Mouse (Mus musculus) cerebellum, postnatal 14 days (tissue): ENCODE results near the gene B3gnt9.
"Not testable (repeated sequence)": the region's sequence is repeated elsewhere in the genome, so short reads cannot be mapped to it uniquely, and the experiment has no call there.

Experiments used
- DNase-seq, 2 experiments: peaks; one replicate each; pipeline ENCODE4 v3.0.0; 2021; ENCODE audit warnings: mixed read lengths in 2 of 2

B3gnt9 gene

DNA sequence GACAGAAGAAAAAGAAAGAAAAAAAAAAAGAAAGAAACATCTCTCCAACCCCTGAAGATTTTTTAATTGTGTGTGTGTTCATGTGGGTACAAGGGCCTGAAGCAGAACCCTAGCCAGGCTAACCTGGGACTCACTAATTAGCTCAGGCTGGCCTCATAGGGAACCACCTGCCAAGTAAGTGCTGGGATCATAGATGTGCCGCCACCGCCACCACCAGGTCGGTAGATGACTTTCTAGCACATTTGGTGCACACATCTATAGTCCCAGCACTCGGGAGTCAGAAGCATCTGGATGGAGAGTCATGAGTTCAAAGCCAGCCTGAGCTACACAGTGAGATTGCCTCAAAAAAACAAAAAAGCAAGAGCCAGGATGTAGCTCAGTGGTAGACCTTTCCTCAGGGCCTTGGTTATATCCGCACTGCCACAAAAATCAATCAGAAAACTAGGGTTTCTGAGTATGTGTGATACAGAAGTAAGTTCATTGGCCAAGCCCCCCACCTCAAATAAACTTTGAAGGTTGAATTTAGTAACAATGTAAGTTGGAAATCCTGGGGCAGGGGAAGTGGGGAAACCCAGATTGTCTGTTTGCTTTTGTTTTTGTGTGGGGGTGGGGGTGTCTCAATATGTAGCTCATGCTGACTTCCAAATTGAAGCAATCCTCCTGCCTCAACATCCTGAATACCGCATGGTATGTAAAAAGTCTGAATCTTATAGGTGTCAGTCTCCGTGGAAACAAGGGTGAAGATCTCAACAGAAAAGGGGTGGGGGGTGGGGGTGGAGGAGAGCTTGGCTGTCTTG is 2.6 kb upstream of the B3gnt9 start:
- DNase-seq: no peak

DNA sequence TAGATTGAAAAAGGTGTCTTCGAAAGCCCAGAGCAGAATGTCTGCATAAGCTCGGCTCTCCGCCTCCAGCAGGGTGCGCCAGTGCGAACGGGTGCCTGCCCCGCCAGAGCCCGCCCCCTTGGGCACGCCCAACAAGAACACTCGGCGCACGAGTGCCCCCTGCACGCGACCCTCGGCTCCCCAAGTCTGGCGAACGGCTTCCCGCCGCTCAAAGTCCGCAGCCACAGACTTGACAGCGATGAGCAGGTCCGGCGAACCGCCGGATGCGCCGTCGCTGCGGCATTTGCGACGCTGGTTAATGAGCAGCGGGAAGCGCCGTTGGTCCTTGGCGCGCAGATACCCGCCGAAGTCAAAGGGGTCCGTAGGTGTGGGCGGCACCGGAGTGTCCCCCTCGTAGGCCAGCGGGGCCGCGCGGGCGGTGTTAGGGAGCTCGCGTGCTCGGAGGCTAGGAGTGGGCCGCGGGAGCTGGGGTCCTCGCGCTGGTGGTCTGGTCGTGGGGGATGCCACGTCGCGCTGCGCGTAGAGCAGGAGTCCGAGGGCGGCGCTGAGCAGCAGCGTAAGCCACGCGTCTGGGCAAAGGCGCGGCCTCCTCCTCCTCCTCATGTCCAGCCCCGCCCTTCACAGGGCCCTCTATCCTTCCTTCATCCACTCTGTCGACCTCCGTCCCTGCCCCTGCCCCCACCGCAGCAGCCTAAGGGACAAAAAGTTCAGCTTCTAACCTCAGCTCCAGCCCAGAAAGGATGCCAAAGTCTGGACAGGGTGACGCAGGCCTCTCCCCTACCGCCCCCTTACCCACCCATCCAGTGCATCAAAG is 594 bp downstream of the B3gnt9 start:
- peak; percentile 91 to 95 for DNase-seq

DNA sequence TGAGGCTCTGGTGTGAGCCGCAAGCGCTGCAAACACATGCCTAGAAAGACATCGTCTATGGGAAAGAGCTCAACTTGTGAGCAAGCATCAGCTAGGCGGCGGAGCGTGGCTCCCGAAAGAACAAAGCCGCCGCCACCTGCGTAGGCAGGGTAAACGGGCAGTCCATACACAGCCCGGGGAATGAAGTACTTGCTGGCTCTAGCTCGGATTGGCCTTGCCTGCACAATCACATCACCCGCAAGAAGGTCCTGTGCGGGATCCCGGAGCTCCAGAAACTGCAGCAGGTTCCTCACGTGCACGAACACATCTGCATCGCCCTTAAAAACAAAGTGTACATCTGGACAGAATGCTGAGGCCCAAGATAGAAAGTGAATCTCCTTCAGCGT is 1.2 kb downstream of the B3gnt9 start:
- no peak for DNase-seq

DNA sequence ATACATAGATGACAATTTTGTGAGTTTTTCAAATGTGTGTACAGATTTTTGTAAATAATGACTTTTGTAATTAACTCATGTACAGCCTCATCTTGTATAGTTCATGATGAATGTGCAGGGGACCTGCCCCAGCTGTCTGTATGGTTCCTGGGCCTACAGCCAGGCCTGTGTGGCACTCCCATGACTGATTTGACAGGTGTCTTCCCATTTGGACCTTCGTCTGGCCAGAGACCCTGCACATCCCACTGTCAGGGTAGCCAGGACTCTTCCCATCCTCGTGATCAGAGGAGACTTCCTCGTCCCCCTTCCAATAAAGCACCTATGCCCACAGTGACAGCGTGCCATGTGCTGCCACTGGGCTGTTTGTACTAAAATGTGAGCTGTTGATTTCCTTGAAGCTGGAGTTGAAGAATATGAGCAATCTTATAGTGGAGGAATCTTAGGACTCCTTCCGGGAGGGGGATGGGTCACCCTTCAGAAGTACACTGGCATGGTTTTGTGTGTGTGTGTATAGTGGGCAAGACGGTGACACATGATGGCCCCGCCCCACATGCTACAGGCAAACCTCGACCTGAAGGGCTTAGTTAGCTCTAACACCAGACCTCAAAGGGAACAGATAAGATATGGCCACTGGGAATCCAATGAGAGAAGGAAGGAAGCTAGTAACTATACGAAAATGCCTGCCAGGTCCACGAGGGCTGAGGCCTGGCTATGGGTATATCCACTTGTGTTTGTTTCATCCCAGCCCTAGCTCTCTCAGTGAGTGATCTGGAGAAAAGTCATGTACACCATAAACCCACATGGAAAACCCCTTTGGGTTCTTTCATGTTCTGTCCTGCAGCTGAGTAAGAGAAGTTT is 2.0 kb downstream of the B3gnt9 start:
- no peak for DNase-seq

DNA sequence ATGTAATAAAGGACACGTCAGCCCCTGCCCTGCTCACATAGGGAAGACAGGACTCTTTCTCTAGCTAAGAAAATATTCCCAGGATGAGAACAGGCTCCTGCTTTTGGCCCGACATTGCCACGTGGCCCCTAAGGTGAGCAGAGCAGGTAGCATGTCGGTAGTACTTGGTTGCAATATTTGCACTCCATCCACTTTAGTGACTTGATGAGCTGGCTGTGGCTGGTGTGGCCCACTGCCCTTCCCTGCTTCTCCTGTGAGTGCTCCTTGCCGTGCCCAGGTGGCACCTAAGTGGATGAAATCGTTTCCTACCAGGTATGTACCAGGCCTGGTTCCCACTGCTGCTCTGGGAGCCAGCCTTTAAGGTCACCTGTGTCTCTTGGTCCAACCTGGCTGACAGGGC is 3.0 kb downstream of the B3gnt9 start:
- no peak for DNase-seq

DNA sequence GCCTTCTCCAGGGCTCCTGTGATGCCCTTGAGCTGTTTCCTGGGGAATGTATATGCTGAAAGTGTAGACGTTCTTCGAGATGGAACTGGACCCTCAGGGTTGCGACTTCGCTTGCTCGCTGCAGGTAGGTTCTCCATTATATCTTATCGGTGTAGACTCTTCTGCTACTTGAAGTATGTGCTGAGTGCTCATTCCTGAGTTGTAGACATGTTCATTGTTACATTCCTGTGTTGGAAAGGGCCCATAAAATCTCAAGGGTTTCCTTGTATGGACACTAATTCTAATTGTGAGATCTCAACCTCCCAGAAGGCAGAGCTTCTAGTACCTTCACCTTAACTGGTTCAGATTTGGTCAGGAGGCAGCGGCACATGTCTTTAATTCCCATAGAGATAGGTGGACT is 13.9 kb downstream of the B3gnt9 start:
- DNase-seq: no peak

DNA sequence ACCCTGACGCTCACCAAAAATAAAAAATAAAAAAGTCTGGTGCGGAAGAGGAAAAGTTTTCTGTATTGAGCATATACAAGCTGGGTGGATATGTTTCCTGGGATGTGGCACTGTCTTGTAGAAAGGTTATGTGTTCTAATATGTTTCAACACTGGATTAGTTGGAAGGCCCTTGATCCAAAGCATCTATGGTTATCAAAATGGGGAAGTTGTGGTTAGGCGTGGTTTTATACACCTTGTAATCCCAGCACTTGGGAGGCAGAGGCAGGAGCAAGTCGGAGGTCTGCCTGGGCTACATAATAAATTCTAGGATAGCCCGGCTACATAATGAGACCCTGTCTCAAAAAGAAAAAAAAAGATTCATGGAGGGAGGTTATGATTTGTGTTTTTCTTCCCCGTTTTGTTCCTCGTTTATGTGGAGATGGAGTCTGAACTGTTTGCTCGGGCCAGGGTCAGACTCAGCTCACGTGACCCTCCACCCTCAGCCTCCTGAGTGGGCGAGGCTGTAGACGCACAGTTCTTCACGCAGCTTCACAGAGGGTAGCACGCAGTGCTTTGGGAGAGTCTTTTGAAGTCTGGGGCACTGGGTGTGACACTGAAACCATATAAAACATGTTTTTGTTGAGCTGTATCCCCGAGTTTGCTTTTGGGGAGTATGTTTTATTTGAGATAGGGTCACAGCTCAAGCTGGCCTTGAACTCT is 17.4 kb downstream of the B3gnt9 start:
- DNase-seq: no peak

DNA sequence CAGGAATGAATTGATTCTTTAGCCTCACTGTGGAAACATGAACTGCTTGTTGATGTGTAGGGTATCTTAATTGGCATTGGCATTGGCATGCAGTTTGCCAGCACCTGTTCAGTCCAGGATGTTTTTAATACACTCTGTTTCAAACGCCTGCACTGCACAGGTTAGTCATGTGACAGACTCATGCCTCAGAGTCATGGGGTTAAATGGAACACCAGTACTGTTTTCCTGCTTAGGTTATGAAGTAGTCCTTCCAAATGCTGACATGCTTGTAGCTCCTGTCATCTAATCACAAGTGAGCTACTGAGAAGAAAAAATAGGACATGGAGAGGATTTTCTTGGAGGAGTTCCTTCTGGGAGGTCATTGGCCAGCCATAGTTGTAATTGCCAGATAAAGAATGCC is 19.7 kb downstream of the B3gnt9 start:
- DNase-seq: no peak

DNA sequence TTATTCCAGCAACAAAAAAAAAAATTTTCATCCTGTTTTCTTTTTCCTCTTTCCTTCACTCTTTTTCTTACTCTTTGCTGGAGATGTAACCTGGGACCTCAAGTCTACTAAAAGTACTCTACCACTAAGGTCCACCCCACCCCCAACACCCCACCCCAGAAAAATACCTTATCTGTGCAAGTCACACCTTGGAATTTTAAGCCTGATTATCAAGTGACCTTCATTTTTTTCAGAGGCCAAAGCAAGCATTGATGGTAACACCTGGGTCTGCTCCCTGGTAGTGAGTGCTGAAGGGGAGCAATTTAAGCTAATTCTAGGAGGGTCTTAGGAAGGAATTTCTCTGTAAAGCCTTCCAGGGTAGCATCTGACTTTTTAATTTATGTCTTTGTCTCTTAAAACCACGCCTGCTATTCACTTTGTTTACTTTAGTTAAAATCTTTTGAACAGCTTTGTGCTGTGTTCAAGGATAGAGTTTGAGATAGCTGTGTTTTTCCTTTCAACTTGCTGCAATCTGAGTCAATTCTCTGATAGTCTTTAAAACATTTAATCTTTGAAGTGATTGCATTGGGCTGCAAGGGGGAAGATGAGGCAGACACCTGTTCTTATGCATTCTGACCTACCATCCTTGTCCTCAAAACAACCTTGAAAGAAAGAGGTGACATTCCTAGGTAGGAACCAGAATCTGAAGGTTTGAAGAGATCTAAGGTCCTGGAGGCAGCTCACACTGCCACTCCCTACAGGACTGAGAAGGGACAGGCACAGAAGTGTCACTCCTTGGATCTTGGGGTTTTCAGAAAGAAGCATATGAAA is 21.6 kb downstream of the B3gnt9 start:
- DNase-seq: no peak

DNA sequence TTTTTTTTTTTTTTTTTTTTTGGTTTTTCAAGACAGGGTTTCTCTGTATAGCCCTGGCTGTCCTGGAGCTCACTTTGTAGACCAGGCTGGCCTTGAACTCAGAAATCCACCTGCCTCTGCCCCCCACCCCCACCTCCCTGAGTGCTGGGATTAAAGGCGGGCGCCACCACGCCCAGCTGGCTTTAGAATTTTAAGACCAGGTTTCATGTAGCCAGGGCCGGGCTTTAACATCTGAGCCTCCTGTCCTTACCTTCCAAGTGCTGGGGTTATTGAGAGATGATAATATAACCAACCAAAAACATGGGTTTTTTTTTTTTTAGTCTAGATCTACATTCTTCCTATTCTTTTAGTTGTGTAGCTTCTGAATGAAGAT is 22.6 kb downstream of the B3gnt9 start:
- not testable (repeated sequence) for DNase-seq

DNA sequence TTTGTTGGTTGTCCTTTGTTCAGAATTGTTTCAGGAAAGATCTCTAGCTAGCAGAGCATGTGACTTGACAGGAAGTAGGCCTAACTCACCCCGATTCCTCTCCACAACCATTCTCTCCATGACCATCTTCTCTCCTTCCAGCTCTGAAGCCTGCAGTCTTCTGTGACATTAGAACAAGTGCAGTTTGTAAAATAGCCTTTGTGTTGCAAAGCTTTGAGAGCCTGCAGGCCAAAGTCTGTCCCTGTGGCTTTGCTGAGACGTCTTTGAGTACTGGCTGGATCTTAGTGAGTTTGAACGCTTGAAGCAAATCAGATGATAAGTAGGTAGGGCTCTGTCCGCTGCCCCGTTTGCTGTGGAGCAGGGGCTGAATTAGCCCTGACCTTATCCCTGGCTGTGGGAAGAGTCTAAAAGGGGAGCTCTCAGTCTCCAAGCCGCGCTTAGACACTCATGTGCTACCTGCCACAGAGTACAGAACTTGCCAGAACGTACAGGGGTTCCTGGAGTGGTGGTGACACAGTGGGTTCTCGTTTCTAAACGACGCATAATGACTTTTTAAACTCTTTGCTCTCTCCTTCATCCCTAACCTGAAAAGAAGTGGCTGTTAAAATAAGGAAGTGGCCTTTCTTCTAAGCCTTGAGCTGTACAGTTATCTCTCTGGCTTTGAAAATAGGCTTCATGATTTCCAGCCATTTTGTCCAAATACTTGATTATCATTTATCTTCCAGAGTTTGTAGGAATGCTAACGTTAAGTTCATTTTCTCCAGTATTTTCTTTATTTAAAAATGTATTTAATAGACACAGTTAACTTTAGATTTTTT is 23.2 kb downstream of the B3gnt9 start:
- DNase-seq: no peak

DNA sequence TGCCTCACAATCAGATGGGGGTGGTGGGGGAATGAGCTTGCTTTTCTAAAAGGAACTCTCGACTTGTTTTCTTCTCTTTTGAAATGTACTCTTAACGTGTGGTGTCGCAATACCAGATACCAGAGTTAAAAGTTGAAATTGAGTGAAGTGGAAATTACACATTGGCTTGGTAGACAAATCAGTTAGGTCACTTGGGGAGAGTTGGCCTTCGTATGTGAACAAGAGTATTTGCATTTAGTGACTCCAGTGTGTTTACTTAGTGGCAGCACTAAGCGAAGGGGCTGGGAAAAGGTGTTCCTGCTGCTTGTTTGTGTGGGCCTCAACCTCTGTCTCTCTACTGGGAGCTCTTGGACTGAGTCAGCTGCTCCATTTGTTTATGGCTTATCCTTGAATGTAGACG is 29.0 kb downstream of the B3gnt9 start:
- no peak for DNase-seq

DNA sequence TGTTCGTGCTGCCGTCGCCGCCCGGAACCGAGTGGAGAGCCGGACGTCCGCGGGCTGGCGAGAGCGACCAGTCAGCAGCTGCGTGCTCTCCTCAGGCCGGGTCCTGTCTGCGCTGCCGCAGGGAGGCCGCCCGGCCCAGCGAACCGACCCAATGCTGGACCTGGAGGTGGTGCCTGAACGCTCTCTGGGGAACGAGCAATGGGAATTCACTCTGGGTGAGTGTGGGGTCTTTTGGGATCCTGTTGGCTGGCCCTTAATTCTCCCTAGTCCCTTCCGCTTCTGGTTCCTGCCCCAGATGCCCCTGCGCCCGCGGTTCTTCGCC is 29.7 kb downstream of the B3gnt9 start:
- DNase-seq: no peak

DNA sequence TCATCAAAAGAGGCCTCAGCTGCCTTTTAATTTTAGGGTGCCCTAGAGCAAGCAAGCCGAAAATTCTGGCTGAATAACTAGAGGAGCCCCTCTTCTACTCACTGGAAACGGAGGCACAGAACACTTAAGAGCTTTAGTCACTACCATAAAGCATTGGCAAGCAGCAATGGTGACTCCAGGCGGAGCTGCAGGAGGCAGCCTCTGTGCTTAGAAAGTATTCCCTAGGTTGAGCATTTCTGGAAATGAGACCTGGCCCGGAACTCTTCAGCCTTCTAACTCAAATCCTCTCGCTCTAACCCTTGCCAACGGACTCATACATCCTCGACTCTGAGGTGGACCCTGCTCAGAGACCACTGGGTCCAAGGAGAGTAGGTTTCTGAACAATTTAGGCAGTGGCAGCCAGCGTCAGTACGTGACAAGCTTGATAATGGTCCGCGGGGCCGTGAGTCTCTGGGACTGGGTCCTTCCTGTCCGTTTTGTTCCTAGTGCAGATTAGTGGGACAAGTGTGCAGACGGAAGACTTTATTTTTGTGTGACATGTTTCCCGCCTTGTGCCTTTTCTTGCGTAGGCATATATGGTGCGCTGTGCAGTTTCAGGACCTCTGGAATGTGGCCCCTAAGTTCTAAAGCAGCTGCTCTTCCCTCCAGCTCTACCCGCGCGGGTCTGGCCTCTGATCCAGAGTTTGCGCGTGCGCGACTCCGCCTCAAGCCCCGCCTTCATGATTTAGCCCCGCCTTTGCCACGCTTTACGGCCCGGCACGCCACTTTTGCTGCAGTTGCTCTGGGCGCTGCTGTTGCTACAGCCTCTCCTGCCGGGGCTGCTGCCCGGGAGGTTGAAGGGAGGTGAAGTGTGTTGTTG is 30.3 kb downstream of the B3gnt9 start, which contains the start of gene D230025D16Rik:
D230025D16Rik (plus strand) TSS at position 733 of the 859 bp plus-strand sequence.
- peak; percentile 95 to 97 for DNase-seq

DNA sequence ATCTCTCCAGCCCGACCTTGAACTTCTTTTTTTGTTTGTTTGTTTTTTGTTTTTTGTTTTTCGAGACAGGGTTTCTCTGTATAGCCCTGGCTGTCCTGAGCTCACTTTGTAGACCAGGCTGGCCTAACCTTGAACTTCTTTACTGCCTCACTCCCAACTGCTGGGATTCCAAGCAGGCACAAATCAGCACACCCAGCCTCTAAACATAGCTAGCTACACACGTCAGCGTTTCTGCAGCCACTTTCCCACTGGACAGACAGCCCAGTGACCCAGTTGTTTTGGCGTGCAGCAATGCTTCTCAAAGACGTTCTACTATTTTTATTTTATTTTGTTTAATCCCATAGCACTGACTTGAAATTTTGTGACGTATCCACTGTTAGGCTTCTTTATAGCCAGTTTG is 31.1 kb downstream of the B3gnt9 start:
- DNase-seq: no peak

DNA sequence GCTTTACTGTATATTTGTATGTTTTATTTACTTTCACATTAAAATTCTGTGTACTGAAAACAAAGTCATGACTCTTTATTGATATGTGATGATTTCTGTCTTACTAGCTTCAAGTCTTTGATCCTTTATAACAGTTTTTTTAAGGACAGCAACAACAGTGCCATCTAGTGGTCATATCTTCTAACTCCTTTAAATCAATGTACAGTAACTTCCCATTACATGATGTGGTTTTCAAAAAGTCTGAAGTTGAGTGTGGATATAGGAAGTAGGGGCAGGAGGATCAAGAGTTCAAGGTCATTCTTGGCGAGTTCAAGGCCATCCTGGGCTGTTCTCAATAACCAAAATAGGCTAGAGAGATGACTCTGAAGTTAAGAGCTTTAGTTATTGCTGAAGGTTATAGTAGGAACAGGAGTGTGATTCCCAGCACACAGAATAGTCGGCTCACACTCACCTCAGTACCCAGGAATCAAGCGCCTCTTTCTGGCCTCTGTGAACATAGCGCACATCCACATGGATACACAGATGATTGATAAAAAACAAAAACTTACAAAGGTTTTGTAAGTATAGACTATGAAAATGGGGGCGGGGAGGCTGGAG is 36.9 kb downstream of the B3gnt9 start:
- peak in 1 of 2 experiments; percentile 60 for DNase-seq

DNA sequence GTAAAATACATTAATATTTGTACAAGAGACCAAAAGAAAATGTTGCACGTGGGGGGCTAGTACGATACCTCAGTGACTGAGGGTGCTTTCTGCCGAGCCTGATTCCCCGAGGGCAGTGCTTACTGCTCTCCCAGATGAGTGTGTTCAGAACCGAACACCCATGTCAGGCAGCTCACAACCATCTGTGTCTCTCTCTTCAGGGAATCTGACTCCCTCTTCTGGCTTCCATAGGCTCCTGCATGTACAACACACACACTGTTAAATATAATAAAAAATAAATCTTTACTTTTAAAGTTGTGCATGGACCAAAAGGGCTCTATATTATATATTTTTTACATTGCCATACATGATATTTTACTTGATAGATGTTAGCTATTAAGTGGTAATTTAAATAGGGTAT is 40.8 kb downstream of the B3gnt9 start:
- no peak for DNase-seq

DNA sequence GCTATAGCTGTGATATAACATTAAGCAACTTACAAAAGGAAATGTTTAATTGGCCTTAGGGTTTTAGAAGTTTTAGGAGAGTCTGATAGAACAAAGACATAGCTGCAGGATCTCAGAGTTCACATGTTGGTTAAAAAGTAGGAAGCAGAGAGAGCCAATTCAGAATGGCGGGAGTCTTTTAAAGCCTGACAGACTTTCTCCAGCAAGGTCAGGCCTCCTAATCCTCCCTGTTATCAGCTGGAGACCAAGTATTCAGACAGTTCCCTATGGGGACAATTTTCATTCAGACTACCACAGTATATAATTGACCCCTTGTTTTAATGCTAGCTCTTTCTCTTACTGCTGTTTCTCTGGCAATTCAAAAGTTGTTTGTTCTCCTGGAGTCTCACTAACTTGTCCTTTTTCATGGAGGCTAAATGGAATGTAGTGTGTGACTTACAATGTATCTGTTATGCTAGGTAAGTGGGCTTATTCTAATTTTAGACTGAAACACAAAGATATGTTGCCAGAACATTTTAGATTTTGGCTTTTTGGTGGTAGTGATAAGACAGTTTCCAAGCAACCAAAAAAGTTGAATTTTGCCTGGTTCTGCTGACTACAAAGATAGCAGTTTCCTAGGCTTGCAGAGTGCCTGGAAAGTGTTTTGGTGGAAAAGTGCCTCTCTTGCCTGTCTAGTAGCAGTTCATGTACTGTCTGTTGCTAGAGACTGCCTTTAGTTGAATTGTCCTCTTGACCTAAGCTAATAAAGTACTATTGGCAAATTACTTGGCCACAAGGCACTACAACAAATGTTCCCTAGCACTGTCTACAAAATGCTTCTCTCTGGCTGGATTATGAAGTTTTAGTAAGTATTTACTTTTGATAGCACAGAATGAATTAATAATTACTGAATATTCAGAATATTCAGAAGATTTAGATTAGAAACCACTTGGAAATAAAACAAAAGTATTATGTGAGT is 45.5 kb downstream of the B3gnt9 start:
- no peak for DNase-seq
